Mouse (Mus musculus): Measurements from ENCODE around the gene Vsig10. TPM values are rescaled to one million over a fixed set of nuclear protein-coding genes. Genes with fewer than 3 reads are reported as not detected.

Vsig10 gene
- polyA plus RNA-seq, 1 experiment from 2014 or later, result 1.7 TPM

- no peak for DNase-seq
- peak overlapping the region; percentile 96 for H3K4me2 ChIP-seq
- H3K36me3 ChIP-seq, result no peaks in the 10 kb centered on the region
- H3K9me3 ChIP-seq (replicated peaks), result no peaks in the 10 kb centered on the region
- peak overlapping the region; percentile 83 for H3K27ac ChIP-seq
- H3K27me3 ChIP-seq, result peaks cover 42% of the 10 kb centered on the region
- H3K9ac ChIP-seq, result peak overlapping the region; percentile 88
- H3K4me3 ChIP-seq (replicated peaks), result peak overlapping the region; percentile 92
- peak; percentile 14; the same call in 1 of the 2 replicates for ATAC-seq (ENCODE audit: low read depth)
- H3K4me1 ChIP-seq (replicated peaks), result peaks cover 51% of the 10 kb centered on the region
- WGBS (ENCODE audit: insufficient replicate concordance), result 2% methylated on average over 24 of the region's 24 CpGs
Observed at GRCm38 (mm10) chr5:117356365-117357128, 37.7 kb downstream of the Vsig10 start.

DNA sequence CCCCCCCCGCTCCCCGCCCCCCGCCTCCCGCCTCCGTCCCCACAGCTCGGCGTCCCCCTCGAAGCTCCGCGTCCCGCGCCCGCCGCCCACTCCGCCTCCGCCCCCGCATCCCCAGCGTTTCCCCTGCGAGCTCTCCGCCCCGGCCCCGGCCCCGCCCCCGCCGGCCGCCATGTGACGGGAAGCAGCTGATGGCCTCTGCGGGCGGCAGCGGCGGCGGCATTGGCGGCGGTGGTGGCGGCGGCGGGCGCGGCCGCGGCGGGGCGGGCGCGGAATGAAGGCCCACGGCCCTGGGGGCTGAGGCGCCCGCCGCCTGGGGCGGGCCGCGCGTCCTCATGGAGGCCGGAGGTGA is 38.2 kb downstream of the Vsig10 start, which contains the start of gene Wsb2:
Wsb2 (plus strand) TSS at position 176 of the 349 bp plus-strand sequence.
- peaks cover 57% of the 10 kb centered on the region for H3K4me1 ChIP-seq (replicated peaks)
- ATAC-seq (ENCODE audit: low read depth), result peak; percentile 62
- peak within 1 kb of the TSS; percentile 96 for H3K4me2 ChIP-seq
- H3K27ac ChIP-seq, result peak within 1 kb of the TSS; percentile 83
- no peaks in the 10 kb centered on the region for H3K9me3 ChIP-seq (replicated peaks)
- H3K36me3 ChIP-seq, result no peaks in the 10 kb centered on the region
- WGBS (ENCODE audit: insufficient replicate concordance), result 2% methylated on average over 18 of the region's 54 CpGs
- H3K4me3 ChIP-seq (replicated peaks), result peak within 1 kb of the TSS; percentile 92
- H3K27me3 ChIP-seq, result peaks cover 42% of the 10 kb centered on the region
- DNase-seq, result peak; percentile 76
- peak within 1 kb of the TSS; percentile 88 for H3K9ac ChIP-seq

GRCm38 (mm10) chr5:117357478-117358247 is 38.8 kb downstream of the Vsig10 start:
- peak overlapping the region; percentile 92 for H3K4me3 ChIP-seq (replicated peaks)
- H3K9ac ChIP-seq, result peak overlapping the region; percentile 88
- peak overlapping the region; percentile 83 for H3K27ac ChIP-seq
- under 1% methylated on average over 48 of the region's 49 CpGs for WGBS (ENCODE audit: insufficient replicate concordance)
- DNase-seq (peak; percentile 43), ATAC-seq (ENCODE audit: low read depth) (peak; percentile 66)
- H3K9me3 ChIP-seq (replicated peaks), result no peaks in the 10 kb centered on the region
- H3K4me2 ChIP-seq, result peak overlapping the region; percentile 96
- peaks cover 41% of the 10 kb centered on the region for H3K27me3 ChIP-seq
- peaks cover 63% of the 10 kb centered on the region for H3K4me1 ChIP-seq (replicated peaks)
- no peaks in the 10 kb centered on the region for H3K36me3 ChIP-seq

- H3K9me3 ChIP-seq (replicated peaks), result no peaks in the 10 kb centered on the region
- ATAC-seq (ENCODE audit: low read depth) (no peak), DNase-seq (no peak)
- H3K27me3 ChIP-seq, result peaks cover 35% of the 10 kb centered on the region
- H3K27ac ChIP-seq, result peak overlapping the region; percentile 83
- peaks cover 68% of the 10 kb centered on the region for H3K4me1 ChIP-seq (replicated peaks)
- peak overlapping the region; percentile 88 for H3K9ac ChIP-seq
- 0 out of 2 replicates have a peak, but pooled peaks cover under 1% of the 10 kb centered on the region for H3K36me3 ChIP-seq
- peak overlapping the region; percentile 92 for H3K4me3 ChIP-seq (replicated peaks)
- 17% methylated on average over 6 of the region's 6 CpGs for WGBS (ENCODE audit: insufficient replicate concordance)
- peak overlapping the region; percentile 96 for H3K4me2 ChIP-seq
Observed at GRCm38 (mm10) chr5:117358248-117358630, 39.4 kb downstream of the Vsig10 start.

DNA sequence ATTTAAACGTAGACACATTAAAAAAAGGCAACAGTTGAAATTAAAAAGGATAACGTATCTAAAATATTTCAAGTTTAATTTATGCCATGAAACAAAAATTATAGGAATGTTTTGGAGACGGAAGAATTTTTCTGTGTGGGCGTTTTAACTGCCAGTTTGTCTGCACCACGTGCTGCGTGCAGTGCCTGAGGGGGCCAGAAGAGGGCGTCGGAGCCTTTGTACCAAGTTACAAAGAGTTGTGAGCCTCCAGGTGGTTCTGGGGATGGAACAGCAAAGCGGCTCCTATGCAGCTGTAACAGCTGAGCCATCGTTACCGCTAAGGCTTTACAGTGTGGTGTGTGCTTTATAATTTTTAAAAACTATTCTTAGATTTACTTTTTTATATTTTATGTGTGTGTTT is 39.8 kb downstream of the Vsig10 start:
- peaks cover 73% of the 10 kb centered on the region for H3K4me1 ChIP-seq (replicated peaks)
- H3K4me3 ChIP-seq (replicated peaks), result peak overlapping the region; percentile 92; the same call in 1 of the 2 replicates
- H3K36me3 ChIP-seq, result 0 out of 2 replicates have a peak, but pooled peaks cover 5% of the 10 kb centered on the region
- H3K4me2 ChIP-seq, result peak overlapping the region; percentile 96
- peaks cover 32% of the 10 kb centered on the region for H3K27me3 ChIP-seq
- H3K27ac ChIP-seq, result 0 out of 2 replicates have a peak overlapping the region, but pooled peaks have one; percentile 84
- peak; percentile 58 for DNase-seq
- no peak overlapping the region for H3K9ac ChIP-seq
- no peaks in the 10 kb centered on the region for H3K9me3 ChIP-seq (replicated peaks)
- 42% methylated on average over 11 of the region's 11 CpGs for WGBS (ENCODE audit: insufficient replicate concordance)
- no peak for ATAC-seq (ENCODE audit: low read depth)

DNA sequence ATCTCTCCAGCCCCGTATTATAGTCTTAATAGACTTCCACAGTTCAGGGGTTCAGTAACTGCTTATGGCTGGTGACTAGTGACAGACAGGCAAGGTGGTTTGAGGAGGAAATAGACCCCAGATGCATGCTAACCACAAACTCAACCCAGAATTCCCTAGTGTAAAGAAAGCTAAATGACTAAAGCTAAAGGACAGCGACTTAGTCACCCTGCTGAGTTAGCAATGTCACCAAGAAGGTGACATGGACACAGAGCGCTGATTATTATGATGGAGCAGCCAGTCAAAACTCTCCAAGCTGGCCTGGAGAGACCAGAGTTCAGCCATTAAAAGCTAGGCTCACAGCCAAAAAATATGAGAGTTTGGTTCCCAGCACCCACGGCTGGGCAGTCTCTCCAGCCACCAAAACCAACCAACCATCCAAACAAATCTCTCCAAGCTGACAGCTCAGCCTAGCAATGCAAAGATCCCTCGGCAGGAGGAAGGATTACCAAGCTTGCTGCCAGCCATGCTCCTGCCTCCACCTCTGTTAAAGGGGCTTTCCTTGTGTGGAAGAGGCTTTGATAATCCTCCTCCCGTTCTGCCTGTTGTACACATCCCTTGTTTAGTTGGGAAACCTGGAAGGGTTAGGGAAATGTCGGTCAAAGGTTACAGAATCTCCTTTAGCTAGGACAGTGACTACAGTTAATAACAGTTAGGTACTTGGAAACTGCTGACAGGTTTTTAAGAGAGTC is 40.8 kb downstream of the Vsig10 start:
- no peak for ATAC-seq (ENCODE audit: low read depth)
- Histone ChIP-seq H3K4me3 (replicated peaks) (no peak overlapping the region), H3K9me3 (replicated peaks) (no peaks in the 10 kb centered on the region), H3K27ac (peak overlapping the region; percentile 84), H3K27me3 (peaks cover 22% of the 10 kb centered on the region), H3K4me2 (peak overlapping the region; percentile 38), H3K4me1 (replicated peaks) (peaks cover 77% of the 10 kb centered on the region), H3K36me3 (0 out of 2 replicates have a peak, but pooled peaks cover 9% of the 10 kb centered on the region), H3K9ac (peak overlapping the region; percentile 12; the same call in 1 of the 2 replicates)
- no peak for DNase-seq
- WGBS (ENCODE audit: insufficient replicate concordance), result 39% methylated on average over 7 of the region's 7 CpGs

- Histone ChIP-seq H3K4me2 (peak overlapping the region; percentile 38), H3K4me3 (replicated peaks) (no peak overlapping the region), H3K36me3 (peaks cover 13% of the 10 kb centered on the region; the same call in 1 of the 2 replicates), H3K27me3 (peaks cover 17% of the 10 kb centered on the region), H3K4me1 (replicated peaks) (peaks cover 82% of the 10 kb centered on the region), H3K9ac (peak overlapping the region; percentile 12; the same call in 1 of the 2 replicates), H3K27ac (peak overlapping the region; percentile 84), H3K9me3 (replicated peaks) (no peaks in the 10 kb centered on the region)
- 72% methylated on average over 13 of the region's 13 CpGs for WGBS (ENCODE audit: insufficient replicate concordance)
- no peak for DNase-seq
- no peak for ATAC-seq (ENCODE audit: low read depth)
Observed at GRCm38 (mm10) chr5:117360228-117360515, 41.3 kb downstream of the Vsig10 start.

- Histone ChIP-seq H3K4me1 (replicated peaks) (peaks cover 83% of the 10 kb centered on the region), H3K27ac (peak overlapping the region; percentile 84), H3K36me3 (peaks cover 18% of the 10 kb centered on the region; the same call in 1 of the 2 replicates), H3K4me3 (replicated peaks) (no peak overlapping the region), H3K9ac (peak overlapping the region; percentile 52), H3K27me3 (peaks cover 10% of the 10 kb centered on the region), H3K9me3 (replicated peaks) (no peaks in the 10 kb centered on the region), H3K4me2 (peak overlapping the region; percentile 38)
- WGBS (ENCODE audit: insufficient replicate concordance), result 20% methylated on average over 13 of the region's 13 CpGs
- DNase-seq (no peak), ATAC-seq (ENCODE audit: low read depth) (peak; percentile 64)
Observed at GRCm38 (mm10) chr5:117360631-117361541, 42.0 kb downstream of the Vsig10 start.

GRCm38 (mm10) chr5:117361590-117361989 is 42.7 kb downstream of the Vsig10 start:
- no peaks in the 10 kb centered on the region for H3K9me3 ChIP-seq (replicated peaks)
- no peak for DNase-seq
- no peak overlapping the region for H3K4me2 ChIP-seq
- H3K4me1 ChIP-seq (replicated peaks), result peaks cover 76% of the 10 kb centered on the region
- peaks cover 3% of the 10 kb centered on the region for H3K27me3 ChIP-seq
- H3K9ac ChIP-seq, result no peak overlapping the region
- 86% methylated on average over 4 of the region's 4 CpGs for WGBS (ENCODE audit: insufficient replicate concordance)
- H3K27ac ChIP-seq, result no peak overlapping the region; the same call in 1 of the 2 replicates
- ATAC-seq (ENCODE audit: low read depth), result no peak
- H3K36me3 ChIP-seq, result peaks cover 18% of the 10 kb centered on the region; the same call in 1 of the 2 replicates
- H3K4me3 ChIP-seq (replicated peaks), result no peak overlapping the region

- ATAC-seq (ENCODE audit: low read depth) (no peak), DNase-seq (no peak)
- H3K36me3 ChIP-seq, result peaks cover 22% of the 10 kb centered on the region; the same call in 1 of the 2 replicates
- H3K4me1 ChIP-seq (replicated peaks), result peaks cover 75% of the 10 kb centered on the region
- H3K4me2 ChIP-seq, result no peak overlapping the region
- no peak overlapping the region for H3K27ac ChIP-seq
- H3K27me3 ChIP-seq, result no peaks in the 10 kb centered on the region
- H3K4me3 ChIP-seq (replicated peaks), result no peak overlapping the region
- H3K9me3 ChIP-seq (replicated peaks), result no peaks in the 10 kb centered on the region
- 55% methylated on average over 15 of the region's 15 CpGs for WGBS (ENCODE audit: insufficient replicate concordance)
- no peak overlapping the region for H3K9ac ChIP-seq
Observed at GRCm38 (mm10) chr5:117363066-117363782, 44.3 kb downstream of the Vsig10 start.
